Mouse (Mus musculus) forebrain, embryonic 16.5 days (tissue): ENCODE data around the gene Tmtc2. TPM values are rescaled to one million over a fixed set of nuclear protein-coding genes. Genes with fewer than 3 reads are reported as not detected.
A peak's percentile ranks its signal among the peaks of the same experiment; 100 is the strongest.

Experiments used
- ATAC-seq: fragments of 200-750 bp; cut with Nextera tagmentation; 2 replicates; pipeline ENCODE4 v1.8.0; 2017; ENCODE audit warnings: mild to moderate bottlenecking, moderate library complexity
- H3K27ac ChIP-seq: fragments of 300-500 bp; sonication (generic); 2 replicates; pipeline ENCODE4 v1.5.1; 2014; ENCODE audit warnings: low read length, control low read depth
- H3K27me3 ChIP-seq: fragments of 300-500 bp; sonication (generic); replicated peaks from 2 replicates; pipeline ENCODE4 v1.6.1; 2014; ENCODE audit warnings: low read length; ENCODE audit not compliant: control insufficient read depth, insufficient read depth
- H3K36me3 ChIP-seq: fragments of 300-500 bp; sonication (generic); 2 replicates; pipeline ENCODE4 v1.6.1; 2014; ENCODE audit not compliant: control insufficient read depth, insufficient read depth
- H3K4me1 ChIP-seq: fragments of 300-500 bp; sonication (generic); replicated peaks from 2 replicates; pipeline ENCODE4 v1.6.1; 2014; ENCODE audit warnings: low read length; ENCODE audit not compliant: control insufficient read depth, insufficient read depth
- H3K4me2 ChIP-seq: fragments of 300-500 bp; sonication (generic); 2 replicates; pipeline ENCODE4 v1.6.1; 2014; ENCODE audit warnings: mild to moderate bottlenecking, low read length, control low read depth
- H3K4me3 ChIP-seq: fragments of 300-500 bp; sonication (generic); replicated peaks from 2 replicates; pipeline ENCODE4 v1.5.1; 2014; ENCODE audit warnings: mild to moderate bottlenecking, low read length, control low read depth
- H3K9ac ChIP-seq: fragments of 300-500 bp; sonication (generic); replicated peaks from 2 replicates; pipeline ENCODE4 v1.6.1; 2014; ENCODE audit warnings: low read depth, low read length, control low read depth
- H3K9me3 ChIP-seq: fragments of 300-500 bp; sonication (generic); 2 replicates; pipeline ENCODE4 v1.6.1; 2016; ENCODE audit warnings: low read length; ENCODE audit not compliant: control insufficient read depth
- WGBS: fragments of 180-500 bp; shearing (Covaris S2); extraction: QIAGEN DNeasy Blood & Tissue Kit; methylation state at CpG from one replicate; pipeline ENCODE4 v1.1.7; 2014; 5-methylcytosine and 5-hydroxymethylcytosine counted together
- polyA plus RNA-seq: library from polyadenylated mRNA; unstranded; fragments of >200 nt; fragmentation: Nextera tagmentation; extraction: Ambion mirVana; gene quantifications from 2 replicates; pipeline ENCODE4 v1.2.1, GENCODE M21; 2015

Gene Tmtc2
- polyA plus RNA-seq, 1 experiment from 2014 or later, result 7.2 TPM

DNA sequence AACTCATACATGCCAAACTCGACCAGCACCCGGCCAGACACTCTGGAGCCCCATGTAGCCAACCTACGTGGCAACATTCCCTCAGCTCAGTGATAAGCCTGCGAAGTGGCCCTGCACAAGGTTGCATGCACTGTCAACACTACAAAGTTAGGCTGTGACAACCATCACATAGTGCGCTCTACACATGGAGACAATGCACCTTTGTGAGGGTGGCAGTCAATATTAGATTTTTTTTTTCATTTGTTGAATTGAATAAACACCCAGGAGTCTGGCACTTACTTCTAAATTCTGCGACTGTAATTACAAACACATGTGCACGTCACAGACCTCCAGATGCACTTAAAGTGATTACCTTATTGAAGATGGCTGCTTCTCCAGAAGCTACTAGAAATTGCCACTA lies 41.5 kb downstream of the Tmtc2 start:
- WGBS, result 68% methylated on average over 7 of the region's 7 CpGs
- no peak for ATAC-seq
- Histone ChIP-seq H3K27me3 (no peaks in the 10 kb centered on the region), H3K27ac (no peak overlapping the region), H3K4me1 (peaks cover 14% of the 10 kb centered on the region), H3K9ac (no peak overlapping the region), H3K4me2 (no peak overlapping the region), H3K9me3 (no peaks in the 10 kb centered on the region), H3K36me3 (no peaks in the 10 kb centered on the region), H3K4me3 (no peak overlapping the region)

DNA sequence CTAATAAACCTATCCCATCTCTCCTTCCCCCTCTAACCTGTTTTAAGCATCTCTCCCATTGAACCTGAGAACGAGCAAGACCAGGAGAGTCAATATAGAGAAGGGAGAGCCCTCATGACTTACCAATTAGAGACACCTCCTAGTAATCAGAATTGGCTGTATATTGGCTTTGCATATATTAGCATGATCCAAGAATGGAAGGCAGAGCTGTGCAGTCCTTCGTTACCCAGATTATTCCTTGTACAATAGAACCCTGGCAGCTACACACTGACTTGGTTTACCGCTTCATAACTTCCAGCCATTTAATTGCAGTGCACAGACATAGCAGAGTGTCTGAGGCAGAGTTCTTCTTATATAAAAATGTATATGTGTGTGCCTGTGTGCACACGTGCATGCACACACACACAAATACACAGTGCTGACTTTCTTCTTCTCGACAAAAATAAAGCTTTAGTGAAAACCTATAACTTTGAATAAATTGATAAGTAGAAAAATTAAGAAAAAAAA lies 42.2 kb downstream of the Tmtc2 start:
- Histone ChIP-seq H3K27ac (no peak overlapping the region), H3K4me2 (no peak overlapping the region), H3K36me3 (no peaks in the 10 kb centered on the region), H3K9ac (no peak overlapping the region), H3K9me3 (no peaks in the 10 kb centered on the region), H3K4me3 (no peak overlapping the region), H3K27me3 (no peaks in the 10 kb centered on the region), H3K4me1 (peaks cover 14% of the 10 kb centered on the region)
- ATAC-seq, result peak; percentile 34; the same call in 1 of the 2 replicates
- 36% methylated on average over 5 of the region's 5 CpGs for WGBS

DNA sequence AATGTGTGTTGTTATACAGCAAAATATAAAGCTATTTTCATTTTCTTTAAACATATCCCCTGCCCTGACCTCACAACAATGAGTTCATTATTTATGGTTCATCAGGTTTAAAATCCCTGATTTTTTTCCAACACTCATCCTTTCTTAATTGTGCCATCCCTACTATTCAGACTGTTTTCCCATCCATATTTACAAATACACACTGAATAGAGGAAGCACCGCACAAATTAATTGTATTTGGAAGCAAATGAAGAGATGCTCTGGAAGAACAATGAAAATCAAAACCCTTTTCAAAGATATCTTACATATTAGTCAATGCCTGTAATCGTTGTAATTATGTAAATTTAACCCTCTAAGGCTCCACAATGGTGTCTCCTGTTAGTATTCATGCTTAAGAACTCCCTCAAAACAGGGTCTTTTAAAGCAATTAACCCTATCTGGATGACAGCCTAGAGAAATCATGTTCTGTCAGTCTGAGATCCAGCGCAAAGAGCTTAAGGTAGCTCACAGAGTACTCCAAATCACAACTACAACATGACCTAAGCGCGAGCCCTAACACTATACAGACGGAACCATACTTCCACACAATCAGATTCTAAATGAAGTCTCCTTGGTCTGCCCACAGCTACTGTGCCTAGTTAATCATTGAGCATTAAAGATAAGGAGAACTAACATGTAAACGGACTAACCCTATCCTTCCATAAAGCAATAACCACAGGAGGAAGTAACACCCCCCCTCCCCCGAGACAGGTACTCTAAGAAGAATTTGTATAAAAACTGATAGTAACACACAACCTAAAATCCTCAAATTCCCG lies 43.0 kb downstream of the Tmtc2 start:
- Histone ChIP-seq H3K4me3 (no peak overlapping the region), H3K9ac (no peak overlapping the region), H3K4me2 (0 out of 2 replicates have a peak overlapping the region, but pooled peaks have one; percentile 4), H3K4me1 (peaks cover 14% of the 10 kb centered on the region), H3K27me3 (no peaks in the 10 kb centered on the region), H3K27ac (no peak overlapping the region), H3K36me3 (no peaks in the 10 kb centered on the region), H3K9me3 (no peaks in the 10 kb centered on the region)
- 36% methylated on average over 9 of the region's 9 CpGs for WGBS
- ATAC-seq, result peak; percentile 74

DNA sequence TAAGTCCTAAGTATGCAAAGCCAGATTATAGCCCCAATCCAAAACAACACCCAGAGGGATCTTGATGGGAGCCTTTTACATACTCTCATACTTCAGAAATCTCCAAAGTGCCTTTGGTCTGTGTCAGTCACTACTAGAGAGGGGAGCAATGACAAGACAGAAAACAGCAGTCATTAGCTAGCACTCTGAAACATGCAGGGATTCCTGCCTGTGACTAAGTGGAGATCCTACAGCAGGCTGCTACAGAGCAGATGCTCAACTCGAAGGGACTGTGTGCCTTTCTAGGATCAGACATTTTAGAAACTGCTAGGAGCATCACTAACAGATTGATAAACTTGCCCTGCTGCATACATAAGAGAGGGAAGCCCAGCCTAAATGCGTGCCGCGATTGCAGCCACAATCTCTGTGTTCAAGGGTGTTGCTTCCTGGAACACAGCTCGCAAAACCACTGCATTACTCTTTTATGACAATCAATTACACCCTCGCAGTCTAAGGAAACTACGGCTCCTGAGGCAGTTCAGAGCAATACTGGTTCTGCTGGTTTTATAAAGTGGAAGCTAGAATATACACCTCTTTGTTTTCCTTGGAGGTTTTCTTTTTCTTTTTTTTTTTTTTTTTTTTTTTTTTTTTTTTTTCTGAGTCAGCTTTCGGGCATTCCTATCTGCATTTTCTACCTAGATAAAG lies 50.7 kb downstream of the Tmtc2 start:
- Histone ChIP-seq H3K4me1 (0 out of 2 replicates have a peak, but pooled peaks cover 2% of the 10 kb centered on the region), H3K27ac (no peak overlapping the region), H3K9ac (no peak overlapping the region), H3K27me3 (no peaks in the 10 kb centered on the region), H3K4me3 (no peak overlapping the region), H3K9me3 (no peaks in the 10 kb centered on the region), H3K36me3 (no peaks in the 10 kb centered on the region), H3K4me2 (no peak overlapping the region)
- ATAC-seq, result peak; percentile 43
- WGBS, result 74% methylated on average over 8 of the region's 8 CpGs

DNA sequence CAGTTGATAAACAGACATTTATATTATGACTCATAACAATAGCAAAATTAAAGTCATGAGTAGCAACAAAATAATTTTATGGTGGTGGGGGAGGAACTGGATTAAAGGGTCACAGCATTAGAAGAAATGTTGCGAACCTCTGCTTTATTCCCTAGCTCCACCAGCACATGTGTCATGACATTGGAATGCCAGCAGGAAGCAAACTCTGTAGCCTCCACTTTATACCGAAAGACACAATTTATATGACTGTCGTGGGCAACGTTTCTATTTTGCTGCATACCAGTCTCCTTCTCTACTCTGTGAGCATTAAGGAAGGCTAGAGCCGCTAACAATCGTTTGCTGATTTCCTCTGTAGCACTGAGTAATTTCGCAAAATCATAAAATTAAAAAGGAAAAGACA lies 51.8 kb downstream of the Tmtc2 start:
- Histone ChIP-seq H3K9ac (no peak overlapping the region), H3K4me1 (0 out of 2 replicates have a peak, but pooled peaks cover 2% of the 10 kb centered on the region), H3K4me3 (no peak overlapping the region), H3K4me2 (no peak overlapping the region), H3K27ac (no peak overlapping the region), H3K9me3 (no peaks in the 10 kb centered on the region), H3K36me3 (no peaks in the 10 kb centered on the region), H3K27me3 (no peaks in the 10 kb centered on the region)
- WGBS, result 82% methylated on average over 7 of the region's 7 CpGs
- no peak for ATAC-seq

DNA sequence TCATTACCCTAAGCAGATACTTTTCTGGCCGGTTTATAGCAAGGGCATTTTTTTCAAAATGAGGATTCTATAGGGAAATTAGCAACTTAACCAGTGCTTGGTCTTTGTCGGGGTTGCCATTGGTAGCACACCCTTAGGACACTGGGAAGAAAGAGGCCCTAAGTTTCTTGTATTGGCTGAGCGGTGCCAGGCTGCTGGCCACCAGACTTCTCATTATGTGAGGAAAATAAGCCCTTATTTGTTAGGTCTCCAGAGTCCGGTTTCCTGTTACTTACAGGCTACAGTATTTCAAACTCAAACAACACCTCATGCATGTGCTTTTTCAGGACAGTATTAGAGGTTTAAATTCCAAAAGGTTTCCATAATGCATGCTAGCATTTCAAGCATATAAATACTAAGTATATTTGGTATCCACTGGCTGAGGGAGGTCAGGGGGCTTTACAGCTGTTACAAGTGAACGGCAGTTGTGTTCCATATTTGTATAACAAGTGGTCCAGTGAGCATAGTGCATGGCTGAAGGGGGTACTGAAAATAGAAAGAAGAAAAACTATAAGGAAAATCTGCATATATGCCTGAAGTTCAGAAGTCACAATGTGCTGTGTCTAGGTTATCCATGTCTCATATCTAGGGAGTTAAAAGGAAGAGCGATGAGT lies 55.0 kb downstream of the Tmtc2 start:
- Histone ChIP-seq H3K36me3 (no peaks in the 10 kb centered on the region), H3K4me1 (0 out of 2 replicates have a peak, but pooled peaks cover 2% of the 10 kb centered on the region), H3K9ac (no peak overlapping the region), H3K4me2 (no peak overlapping the region), H3K9me3 (no peaks in the 10 kb centered on the region), H3K27me3 (no peaks in the 10 kb centered on the region), H3K4me3 (no peak overlapping the region), H3K27ac (no peak overlapping the region)
- WGBS, result 63% methylated on average over 6 of the region's 6 CpGs
- ATAC-seq, result peak; percentile 60; the same call in 1 of the 2 replicates

DNA sequence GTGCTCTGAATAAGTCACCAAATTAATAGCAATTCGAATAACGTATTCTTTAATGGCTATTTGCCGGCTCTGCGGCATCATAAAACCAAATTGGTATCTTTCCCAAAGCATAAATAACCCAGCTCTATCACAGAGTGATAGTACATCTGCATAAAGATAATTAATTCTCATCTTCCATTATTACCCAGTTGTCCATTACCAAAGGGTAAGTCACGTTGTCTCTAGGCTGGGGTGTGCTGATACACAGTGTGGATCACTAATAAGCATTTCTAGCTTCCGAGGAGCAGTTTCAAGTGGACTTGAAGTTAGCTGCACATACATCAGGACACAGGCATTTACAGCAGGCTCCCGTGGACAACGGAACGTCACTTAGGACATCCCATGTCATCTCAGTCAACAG lies 56.1 kb downstream of the Tmtc2 start:
- 92% methylated on average over 9 of the region's 9 CpGs for WGBS
- Histone ChIP-seq H3K4me2 (no peak overlapping the region), H3K4me1 (0 out of 2 replicates have a peak, but pooled peaks cover 2% of the 10 kb centered on the region), H3K9me3 (no peaks in the 10 kb centered on the region), H3K36me3 (no peaks in the 10 kb centered on the region), H3K4me3 (no peak overlapping the region), H3K9ac (no peak overlapping the region), H3K27me3 (no peaks in the 10 kb centered on the region), H3K27ac (no peak overlapping the region)
- ATAC-seq, result no peak

DNA sequence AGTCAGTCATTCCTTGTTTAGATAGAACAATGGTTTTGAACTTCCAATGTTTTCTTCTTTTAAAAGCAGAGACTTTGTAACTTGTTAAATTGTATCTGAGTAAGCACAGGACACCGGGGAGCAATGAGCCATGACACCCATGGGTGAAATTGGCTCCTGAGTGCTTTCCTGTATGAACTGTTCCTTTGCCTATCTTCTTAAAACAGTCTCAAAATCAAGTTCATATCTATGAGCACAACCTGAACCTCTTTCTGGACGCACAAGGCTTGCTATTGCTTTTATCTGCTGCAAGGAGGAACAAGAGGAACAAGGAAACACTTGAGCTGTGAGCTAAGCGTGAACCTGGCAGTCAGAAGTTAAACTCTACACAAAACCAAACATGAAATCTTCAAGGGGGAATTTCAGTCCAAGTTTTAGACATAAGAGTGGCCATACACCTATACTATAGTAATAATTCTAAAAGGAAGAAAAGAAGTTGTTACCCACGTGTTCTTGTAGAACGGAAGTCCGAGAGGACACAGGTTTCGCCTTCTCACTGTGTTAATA lies 60.4 kb downstream of the Tmtc2 start:
- Histone ChIP-seq H3K4me2 (no peak overlapping the region), H3K4me1 (0 out of 2 replicates have a peak, but pooled peaks cover 12% of the 10 kb centered on the region), H3K27me3 (no peaks in the 10 kb centered on the region), H3K9ac (no peak overlapping the region), H3K9me3 (no peaks in the 10 kb centered on the region), H3K4me3 (no peak overlapping the region), H3K27ac (no peak overlapping the region), H3K36me3 (no peaks in the 10 kb centered on the region)
- ATAC-seq, result no peak
- 81% methylated on average over 7 of the region's 7 CpGs for WGBS

DNA sequence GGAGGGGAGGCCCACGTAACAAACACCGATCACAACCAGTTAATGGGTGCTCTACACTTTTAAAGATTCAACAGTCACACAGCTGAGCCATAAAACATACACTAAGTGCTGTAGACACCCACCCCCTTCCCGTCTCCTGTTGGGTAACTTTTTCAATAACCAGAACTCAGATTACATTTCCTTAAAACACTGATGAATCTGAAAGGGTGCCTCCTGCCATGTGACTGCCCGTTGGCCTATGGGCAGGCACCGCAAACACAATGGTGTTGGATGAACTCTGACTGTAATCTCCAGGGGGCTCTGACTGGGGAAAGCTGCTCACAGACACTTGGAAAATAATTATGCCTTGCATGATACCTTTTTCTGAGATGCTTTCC lies 64.4 kb downstream of the Tmtc2 start:
- Histone ChIP-seq H3K9ac (no peak overlapping the region), H3K9me3 (no peaks in the 10 kb centered on the region), H3K4me3 (no peak overlapping the region), H3K4me2 (peak overlapping the region; percentile 17; the same call in 1 of the 2 replicates), H3K36me3 (no peaks in the 10 kb centered on the region), H3K27ac (no peak overlapping the region), H3K27me3 (no peaks in the 10 kb centered on the region), H3K4me1 (0 out of 2 replicates have a peak, but pooled peaks cover 12% of the 10 kb centered on the region)
- 14% methylated on average over 5 of the region's 5 CpGs for WGBS
- peak; percentile 41; the same call in 1 of the 2 replicates for ATAC-seq
